Comparison of ENCODE assay signal across 14 mouse cellular contexts in the genomic region with DNA sequence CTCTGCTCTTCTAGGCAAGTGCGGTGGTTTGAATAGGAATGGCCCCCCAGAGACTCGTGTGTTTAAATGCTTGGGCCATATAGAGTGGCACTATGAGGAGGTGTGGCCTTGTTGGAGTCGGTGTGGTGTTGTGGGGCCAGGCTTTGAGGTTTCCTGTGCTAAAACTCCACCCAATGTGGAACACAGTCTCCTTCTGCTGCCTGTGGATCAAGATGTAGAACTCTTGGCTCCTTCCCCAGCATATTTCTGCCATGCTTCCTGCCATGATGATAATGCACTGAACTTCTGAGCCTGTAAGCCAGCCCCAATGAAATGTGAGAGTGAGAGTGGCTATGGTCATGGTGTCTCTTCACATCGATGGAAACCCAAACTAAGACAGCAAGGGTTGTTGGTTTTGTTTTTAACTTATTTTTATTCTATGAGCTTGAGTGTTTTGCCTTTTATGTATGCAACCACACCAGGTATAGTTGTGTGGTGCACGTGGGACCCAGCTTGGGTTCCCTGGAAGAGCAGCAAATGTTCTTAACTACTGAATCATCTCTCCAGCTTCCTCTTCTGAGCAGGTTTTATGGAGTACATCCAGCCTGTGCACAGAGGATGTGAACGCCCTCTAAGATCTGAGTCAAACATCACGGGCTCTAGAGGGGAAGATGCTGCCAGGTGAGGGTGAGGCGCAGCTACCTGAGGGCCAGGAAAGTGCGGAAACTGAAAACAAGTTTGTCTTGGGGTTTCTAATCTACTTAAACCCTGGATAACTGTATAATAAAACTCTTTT. TPM values are rescaled to one million over a fixed set of nuclear protein-coding genes. Genes with fewer than 3 reads are reported as not detected.
DNase-seq lines count a peak whose midpoint lies in the region.
"Had no signal": no experiment of that assay in that cellular context is flagged by ENCODE, and none has a peak within 500 bp of the region (broad histone marks: within the 10 kb centered on the region; RNA-seq: fewer than 3 reads in every experiment).

No protein-coding gene starts in this region.

- intact Hi-C loops in left cerebral cortex, postnatal 10 days (cut with DNase I): no loop called here

- DNase-seq in right cerebral cortex, adult 18-20 months: peak; percentile 28
- no peak for DNase-seq in right cerebral cortex, postnatal 14 days
- peak; percentile 45 for DNase-seq in CD4-positive helper T cell, adult 2 months (ENCODE audit: low read depth, low spot score)
- peak; percentile 61 for DNase-seq in brain, adult 2 months (ENCODE audit: low read depth, low spot score)
- DNase-seq in natural killer cell, adult 2 months (ENCODE audit: low spot score in 2 of 2): peak; percentile 40 to 70
- no peak for DNase-seq in left cerebral cortex, postnatal 10 days (ENCODE audit: extremely low spot score in 1 of 2, low spot score in 2 of 2)
- no peak for DNase-seq in adrenal gland, postnatal 4 days (ENCODE audit: low spot score in 2 of 2)
- DNase-seq in heart, postnatal 4 days: no peak
- DNase-seq: cerebellum, adult 2 months; embryo, embryonic 11 days; gastrocnemius, adult 2 months; gastrocnemius, postnatal 25 days had no signal

RNA-seq across cellular contexts. Expression of a gene that starts 30.8 kb away (rescaled TPM):
- total RNA-seq in left cerebral cortex, postnatal 10 days (2021): 1 to 10 TPM; 2.0 to 3.2 TPM
- 10 to 100 TPM; 50.7 to 56.9 TPM for total RNA-seq in adrenal gland, postnatal 4 days (2021)
- 10 to 100 TPM; 25.5 to 27.1 TPM for total RNA-seq in heart, postnatal 4 days (2021)

RNA-seq across cellular contexts. Expression of a gene that starts 31.0 kb away (rescaled TPM):
- total RNA-seq in left cerebral cortex, postnatal 10 days (2021): 1 to 10 TPM in 1 of 2 experiments, under 1 TPM in 1; 0.81 to 1.8 TPM
- total RNA-seq in adrenal gland, postnatal 4 days (2021): 1 to 10 TPM; 2.0 to 2.3 TPM
- total RNA-seq in heart, postnatal 4 days (2021): under 1 TPM; 0.38 to 0.43 TPM
- total RNA-seq: gastrocnemius, adult 2 months; gastrocnemius, postnatal 25 days; granulocyte monocyte progenitor cell, adult 5-6 weeks; heart, postnatal 36 days had no signal

RNA-seq across cellular contexts. Expression of a gene that starts 38.5 kb away (rescaled TPM):
- 1 to 10 TPM; 1.1 to 2.2 TPM for total RNA-seq in left cerebral cortex, postnatal 10 days (2021)
- total RNA-seq in adrenal gland, postnatal 4 days (2021): 10 to 100 TPM; 16.0 to 16.5 TPM
- total RNA-seq in heart, postnatal 4 days (2021): 10 to 100 TPM; 17.7 to 19.7 TPM
- total RNA-seq: gastrocnemius, adult 2 months had no signal

Comparison
In these comparisons a context has a peak if more than half of its experiments do, and no peak if none do; other contexts are left out.
1. DNase-seq: peak in right cerebral cortex, adult 18-20 months (single experiment), CD4-positive helper T cell, adult 2 months (single experiment), brain, adult 2 months (single experiment) and natural killer cell, adult 2 months (2 of 2); none in right cerebral cortex, postnatal 14 days (single experiment), left cerebral cortex, postnatal 10 days (0 of 2), adrenal gland, postnatal 4 days (0 of 2) and heart, postnatal 4 days (single experiment).
2. RNA of a gene that starts 30.8 kb away (total RNA-seq): 50.7 to 56.9 TPM in adrenal gland, postnatal 4 days and 25.5 to 27.1 TPM in heart, postnatal 4 days; 2.0 to 3.2 TPM in left cerebral cortex, postnatal 10 days; every median in the first group is over 4 times any median in the second.
3. RNA of a gene that starts 38.5 kb away (total RNA-seq): 17.7 to 19.7 TPM in heart, postnatal 4 days and 16.0 to 16.5 TPM in adrenal gland, postnatal 4 days; 1.1 to 2.2 TPM in left cerebral cortex, postnatal 10 days; every median in the first group is over 4 times any median in the second.